9 mouse cellular contexts compared by ENCODE assay signal in the genomic region with DNA sequence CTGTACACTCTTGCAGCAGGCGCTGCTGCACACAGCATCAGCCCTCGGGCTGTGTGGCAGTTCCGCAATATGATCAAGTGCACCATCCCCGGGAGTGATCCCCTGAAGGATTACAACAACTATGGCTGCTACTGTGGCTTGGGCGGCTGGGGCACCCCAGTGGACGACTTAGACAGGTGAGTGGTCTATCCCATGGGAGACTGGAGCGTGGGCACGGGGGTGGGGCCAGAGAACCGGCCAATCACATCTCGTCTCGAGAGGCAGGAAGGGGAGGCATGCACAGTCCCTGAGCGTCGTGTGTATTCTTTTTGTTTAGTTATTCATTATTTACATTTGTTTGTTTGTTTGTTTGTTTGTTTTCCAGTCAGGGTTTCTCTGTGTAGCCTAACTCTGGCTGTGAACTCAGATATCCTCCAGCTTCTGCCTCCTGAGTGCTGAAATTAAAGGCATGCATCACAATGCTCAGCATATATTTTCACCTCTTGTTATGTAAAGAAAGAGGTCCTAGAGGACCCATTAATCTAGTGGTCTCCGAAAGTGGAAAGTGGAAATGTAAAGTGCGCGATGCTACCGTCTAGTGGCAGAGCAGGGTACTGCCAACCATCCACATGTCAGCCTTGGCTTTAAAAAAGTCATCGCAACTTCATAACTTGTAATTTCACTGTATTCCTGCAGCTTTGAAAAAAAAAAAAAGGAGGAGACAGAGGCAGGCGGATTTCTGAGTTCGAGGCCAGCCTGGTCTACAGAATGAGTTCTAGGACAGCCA. TPM values are rescaled to one million over a fixed set of nuclear protein-coding genes. Genes with fewer than 3 reads are reported as not detected.
DNase-seq lines count a peak whose midpoint lies in the region; ATAC-seq and TF ChIP-seq lines count a peak whose summit lies in the region.
"Had no signal": no experiment of that assay in that cellular context is flagged by ENCODE, and none has a peak within 500 bp of the region (broad histone marks: within the 10 kb centered on the region; RNA-seq: fewer than 3 reads in every experiment).

No protein-coding gene starts in this region.

- H3K27me3 ChIP-seq in hindbrain, postnatal 0 days (ENCODE audit: insufficient read depth, low read length), result no peaks in the 10 kb centered on the region
- peaks cover 3% of the 10 kb centered on the region; the same call in 1 of the 2 replicates for H3K27me3 ChIP-seq in stomach, embryonic 16.5 days (ENCODE audit: control insufficient read depth, insufficient read depth, low read length)

- no peak overlapping the region for H3K9ac ChIP-seq in hindbrain, postnatal 0 days (replicated peaks; ENCODE audit: low read length)
- H3K9ac ChIP-seq in stomach, embryonic 16.5 days (ENCODE audit: low read length), result no peak overlapping the region

- H3K4me2 ChIP-seq in hindbrain, postnatal 0 days (ENCODE audit: low read depth, low read length), result no peak overlapping the region; the same call in 1 of the 2 replicates
- H3K4me2 ChIP-seq in stomach, embryonic 16.5 days (ENCODE audit: low read depth, low read length), result 0 out of 2 replicates have a peak overlapping the region, but pooled peaks have one; percentile 20

- DNase-seq in cerebellum, adult 8-10 months, result peak; percentile 52
- peak; percentile 55 for DNase-seq in ovary, postnatal 36 days (ENCODE audit: low spot score)
- DNase-seq in ovary, adult 18-20 months (ENCODE audit: low spot score), result no peak
- DNase-seq in embryo, embryonic 9.5 days (ENCODE audit: extremely low spot score), result peak; percentile 66
- peak; percentile 73 for DNase-seq in hindbrain, postnatal 0 days (ENCODE audit: low spot score)
- DNase-seq in lung, adult 2 months, result peak; percentile 61

- no peak for TF ChIP-seq POLR2A in lung, adult 2 months (IDR thresholded peaks at IDR 0.05; ENCODE audit: borderline replicate concordance, extremely low read depth, low read depth, low read length)

- no peaks in the 10 kb centered on the region for H3K36me3 ChIP-seq in hindbrain, postnatal 0 days (ENCODE audit: insufficient read depth, low read length)
- H3K36me3 ChIP-seq in stomach, embryonic 16.5 days (ENCODE audit: control insufficient read depth, insufficient read depth, low read length), result no peaks in the 10 kb centered on the region

- 31% methylated on average over 20 of the region's 20 CpGs for WGBS in hindbrain, postnatal 0 days
- WGBS in lung, adult 2 months, result 30% methylated on average over 20 of the region's 20 CpGs
- 37% methylated on average over 20 of the region's 20 CpGs for WGBS in stomach, embryonic 16.5 days

- no peaks in the 10 kb centered on the region for H3K9me3 ChIP-seq in hindbrain, postnatal 0 days (ENCODE audit: low read length)
- H3K9me3 ChIP-seq in stomach, embryonic 16.5 days (replicated peaks; ENCODE audit: control insufficient read depth, low read length), result no peaks in the 10 kb centered on the region

- TF ChIP-seq CTCF in hindbrain, postnatal 0 days (IDR thresholded peaks at IDR 0.05; ENCODE audit: low read depth), result peak; percentile 86
- peak; percentile 95 for TF ChIP-seq CTCF in lung, adult 2 months (IDR thresholded peaks at IDR 0.05; ENCODE audit: insufficient read depth, low read length)

- H3K4me1 ChIP-seq in hindbrain, postnatal 0 days (ENCODE audit: insufficient read depth, low read length), result 0 out of 2 replicates have a peak, but pooled peaks cover under 1% of the 10 kb centered on the region
- H3K4me1 ChIP-seq in lung, adult 2 months (ENCODE audit: control insufficient read depth, insufficient read depth, low read length), result 0 out of 2 replicates have a peak, but pooled peaks cover 3% of the 10 kb centered on the region
- H3K4me1 ChIP-seq in stomach, embryonic 16.5 days (ENCODE audit: control insufficient read depth, insufficient read depth, low read length), result 0 out of 2 replicates have a peak, but pooled peaks cover 3% of the 10 kb centered on the region

- H3K27ac ChIP-seq in hindbrain, postnatal 0 days, result no peak overlapping the region
- H3K27ac ChIP-seq in stomach, embryonic 16.5 days (ENCODE audit: low read length), result no peak overlapping the region

- no peak for ATAC-seq in cerebellum, adult (ENCODE audit: insufficient number of reproducible peaks, low FRiP score, low TSS enrichment)
- no peak for ATAC-seq in hindbrain, postnatal 0 days
- ATAC-seq in stomach, embryonic 16.5 days (ENCODE audit: insufficient read depth, low FRiP score), result no peak

- H3K4me3 ChIP-seq in hindbrain, postnatal 0 days (ENCODE audit: low read length), result no peak overlapping the region
- H3K4me3 ChIP-seq in lung, adult 2 months (replicated peaks; ENCODE audit: extremely low read depth, low read depth, low read length), result no peak overlapping the region
- no peak overlapping the region for H3K4me3 ChIP-seq in stomach, embryonic 16.5 days (replicated peaks; ENCODE audit: low read length)

RNA-seq across cellular contexts. Expression of a gene that starts 4.9 kb away (rescaled TPM):
- not detected in 2 replicates for total RNA-seq in hindbrain, postnatal 0 days (2014; rRNA removed)
- polyA plus RNA-seq in hindbrain, postnatal 0 days (2015; fragmentation: Nextera tagmentation; extraction: Ambion mirVana), result not detected in 2 replicates
- polyA plus RNA-seq in lung, adult 2 months (2012; rRNA removed), result 38.0 and 46.8 TPM in 2 replicates
- polyA plus RNA-seq in stomach, embryonic 16.5 days (2015; fragmentation: Nextera tagmentation; extraction: Ambion mirVana), result 16.6 and 20.5 TPM in 2 replicates
- total RNA-seq: left cerebral cortex, postnatal 25 days had no signal

RNA-seq across cellular contexts. Expression of a gene that starts 13.6 kb away (rescaled TPM):
- 25.8 and 33.7 TPM in 2 replicates for total RNA-seq in hindbrain, postnatal 0 days (2014; rRNA removed)
- polyA plus RNA-seq in hindbrain, postnatal 0 days (2015; fragmentation: Nextera tagmentation; extraction: Ambion mirVana), result 20.2 and 21.8 TPM in 2 replicates
- 36.5 and 38.3 TPM in 2 replicates for polyA plus RNA-seq in lung, adult 2 months (2012; rRNA removed)
- 24.4 and 28.0 TPM in 2 replicates for polyA plus RNA-seq in stomach, embryonic 16.5 days (2015; fragmentation: Nextera tagmentation; extraction: Ambion mirVana)

RNA-seq across cellular contexts. Expression of a gene that starts 35.5 kb away (rescaled TPM):
- total RNA-seq in hindbrain, postnatal 0 days (2014; rRNA removed), result 40.6 and 41.0 TPM in 2 replicates
- 16.8 and 18.0 TPM in 2 replicates for polyA plus RNA-seq in hindbrain, postnatal 0 days (2015; fragmentation: Nextera tagmentation; extraction: Ambion mirVana)
- 214 and 226 TPM in 2 replicates for polyA plus RNA-seq in lung, adult 2 months (2012; rRNA removed)
- 41.9 and 44.5 TPM in 2 replicates for polyA plus RNA-seq in stomach, embryonic 16.5 days (2015; fragmentation: Nextera tagmentation; extraction: Ambion mirVana)

RNA-seq across cellular contexts. Expression of a gene that starts 41.5 kb away (rescaled TPM):
- total RNA-seq in hindbrain, postnatal 0 days (2014; rRNA removed), result 75.9 and 88.1 TPM in 2 replicates
- 45.1 and 46.2 TPM in 2 replicates for polyA plus RNA-seq in hindbrain, postnatal 0 days (2015; fragmentation: Nextera tagmentation; extraction: Ambion mirVana)
- polyA plus RNA-seq in lung, adult 2 months (2012; rRNA removed), result 0.91 and 1.9 TPM in 2 replicates
- 3.5 and 4.9 TPM in 2 replicates for polyA plus RNA-seq in stomach, embryonic 16.5 days (2015; fragmentation: Nextera tagmentation; extraction: Ambion mirVana)

Comparison
In these comparisons a context has a peak if more than half of its experiments do, and no peak if none do; other contexts are left out.
1. RNA of a gene that starts 4.9 kb away (polyA plus RNA-seq): 38.0 to 46.8 TPM in lung, adult 2 months and 16.6 to 20.5 TPM in stomach, embryonic 16.5 days; not detected in hindbrain, postnatal 0 days; every median in the first group is over 10 times any median in the second.